Mouse (Mus musculus) 3T3-L1 (cell line): ENCODE measurements around the gene Egf.
"Not testable (repeated sequence)": the region's sequence is repeated elsewhere in the genome, so short reads cannot be mapped to it uniquely, and the experiment has no call there.

Source experiments
- DNase-seq: peaks from one replicate; pipeline ENCODE4 v3.0.0-alpha.2; 2015; ENCODE audit warnings: low read depth, low spot score

Gene Egf

DNA sequence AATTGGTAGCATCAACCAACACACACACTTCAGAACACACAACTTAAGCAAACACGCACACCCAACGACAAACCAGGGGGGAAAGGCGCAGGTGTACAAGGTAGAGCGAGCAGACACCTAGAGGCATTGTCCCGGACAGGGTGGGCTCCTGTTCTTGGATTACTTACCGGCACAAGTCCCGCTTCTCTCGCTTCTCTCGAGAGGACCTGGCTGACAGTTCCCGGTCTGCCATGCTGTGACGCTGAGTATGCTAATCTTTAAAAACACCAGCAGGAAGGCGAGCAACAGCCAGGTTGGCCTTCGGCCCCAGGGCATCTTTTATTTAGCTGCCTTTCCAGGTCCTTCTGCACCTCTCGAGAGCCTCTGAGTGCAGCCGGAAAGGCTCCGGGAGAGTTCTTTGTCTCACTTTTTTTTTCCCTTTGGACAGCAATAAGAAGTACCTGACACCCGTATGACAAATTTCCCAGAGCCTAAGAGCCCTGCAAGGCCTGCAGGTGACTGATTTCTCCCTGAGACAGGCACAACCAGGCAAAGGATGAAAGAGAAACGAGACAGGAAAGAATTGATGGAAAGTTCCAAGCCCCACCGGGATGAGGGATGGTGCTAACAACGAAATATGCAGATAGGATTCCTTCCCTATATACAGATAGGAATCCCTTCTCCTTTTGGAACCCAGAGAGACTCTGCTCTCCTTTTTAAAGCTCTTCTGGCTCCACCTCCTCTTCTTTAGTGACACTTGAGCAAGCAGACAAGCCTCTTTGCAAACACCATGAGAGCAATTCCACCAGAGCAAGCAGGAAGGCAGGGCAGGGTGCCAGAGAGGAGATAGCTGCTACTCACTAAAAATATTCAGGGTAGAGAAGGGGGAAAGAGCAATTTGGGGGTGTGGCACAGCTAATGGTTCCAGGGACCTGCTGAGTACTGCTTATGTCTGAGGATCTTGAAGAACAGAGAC lies at the start of gene Egf:
Gene Egf (minus strand): TSS at position 667 of the 955 bp plus-strand sequence.
- DNase-seq = no peak

DNA sequence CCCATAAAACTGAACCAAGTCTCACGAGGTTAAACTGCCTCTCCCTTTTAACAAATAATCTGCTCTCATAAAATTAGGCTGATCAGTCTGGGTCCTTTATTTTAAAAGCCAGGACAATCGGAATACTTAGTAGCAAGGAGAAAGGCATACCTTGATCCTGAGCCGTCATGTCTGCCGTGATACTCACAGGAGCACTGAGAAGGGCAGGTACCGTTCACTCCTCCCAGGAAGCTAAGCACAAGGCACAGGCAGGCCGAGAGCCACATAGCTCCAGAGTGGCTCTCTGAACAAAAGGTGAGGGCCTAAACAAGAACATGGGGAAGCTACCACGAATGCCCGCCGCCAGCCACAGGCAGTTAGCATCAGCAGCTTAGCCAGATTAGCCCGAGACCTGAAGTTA lies 48.6 kb upstream of the Egf start, which contains the start of gene Lrit3:
Gene Lrit3 (minus strand): TSS at position 266 of the 400 bp plus-strand sequence.
- DNase-seq = no peak

DNA sequence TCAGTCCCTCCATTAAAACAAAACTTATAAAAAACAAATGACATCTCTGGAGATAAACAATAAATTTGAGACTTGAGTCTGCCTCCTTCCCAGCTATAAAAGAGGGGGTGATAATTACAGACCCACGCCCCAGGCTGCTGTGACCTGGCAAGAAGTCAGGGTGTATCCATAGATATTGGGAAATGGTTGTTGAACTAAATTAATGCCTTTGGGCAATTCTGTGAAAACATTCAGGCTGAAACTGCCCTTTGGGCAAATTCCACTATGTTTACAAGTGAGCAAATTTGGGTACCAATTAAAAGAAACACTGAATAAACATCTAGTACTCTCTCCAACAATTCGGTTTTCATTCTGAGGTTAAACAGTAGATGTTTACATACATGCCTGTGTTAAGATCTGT lies 43.9 kb upstream of the Egf start:
- no peak for DNase-seq

DNA sequence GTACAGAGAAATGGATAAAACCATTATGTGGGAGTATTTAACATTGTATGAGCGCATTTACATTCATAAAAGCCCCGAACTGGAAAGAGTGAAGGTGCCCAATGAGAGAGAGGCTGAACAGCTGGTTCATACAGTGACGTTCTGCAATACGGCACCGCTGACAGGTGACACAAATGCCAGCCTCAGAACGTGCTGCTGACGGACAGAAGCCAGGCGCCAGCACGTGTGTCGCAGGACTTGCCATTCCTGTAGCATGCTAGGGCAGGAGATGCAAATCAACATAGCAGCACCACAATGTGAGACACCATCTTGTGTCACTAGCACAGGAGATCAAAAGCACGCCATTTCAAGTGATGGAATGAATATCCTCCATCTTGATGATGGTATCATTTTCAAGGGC lies 43.4 kb upstream of the Egf start:
- no peak for DNase-seq

DNA sequence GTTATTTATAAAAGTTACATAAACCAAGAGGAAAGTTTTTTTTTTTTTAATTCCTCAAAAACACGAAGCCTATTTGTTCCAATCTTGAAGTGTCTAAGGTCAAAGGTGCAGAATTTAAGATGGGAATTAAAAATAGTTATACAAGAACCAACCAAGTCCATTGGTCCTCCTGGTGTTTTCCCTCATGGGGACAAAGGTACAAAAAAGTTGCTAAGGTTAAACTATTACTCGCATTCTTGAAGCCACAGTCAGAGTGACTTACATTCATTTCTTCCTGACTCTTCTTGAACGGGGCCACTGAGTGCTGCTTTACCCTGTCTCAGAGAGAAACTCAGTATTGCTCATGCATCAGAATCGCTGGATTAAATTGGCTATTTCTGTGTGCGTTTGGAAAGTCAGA lies 42.2 kb upstream of the Egf start:
- DNase-seq = no peak

DNA sequence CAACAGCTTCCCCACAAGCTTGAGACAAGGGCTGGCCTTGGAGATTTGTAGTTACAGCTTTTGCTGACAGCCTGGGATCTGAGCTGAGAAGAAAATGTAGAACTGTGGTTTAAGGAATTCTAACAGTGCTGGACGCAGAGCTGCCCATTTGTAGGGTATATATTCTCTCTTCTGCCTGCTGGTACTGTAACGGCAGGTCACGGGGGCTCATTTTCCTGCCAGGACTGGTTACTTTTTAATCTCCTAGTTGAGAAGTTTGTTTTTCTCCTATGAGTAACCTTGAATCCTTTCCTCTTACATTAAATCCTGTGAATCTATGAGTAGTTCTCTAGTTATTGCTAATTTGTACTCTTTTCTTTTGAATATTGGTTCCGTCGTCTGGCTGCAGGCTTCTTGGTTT lies 38.7 kb upstream of the Egf start:
- no peak for DNase-seq

DNA sequence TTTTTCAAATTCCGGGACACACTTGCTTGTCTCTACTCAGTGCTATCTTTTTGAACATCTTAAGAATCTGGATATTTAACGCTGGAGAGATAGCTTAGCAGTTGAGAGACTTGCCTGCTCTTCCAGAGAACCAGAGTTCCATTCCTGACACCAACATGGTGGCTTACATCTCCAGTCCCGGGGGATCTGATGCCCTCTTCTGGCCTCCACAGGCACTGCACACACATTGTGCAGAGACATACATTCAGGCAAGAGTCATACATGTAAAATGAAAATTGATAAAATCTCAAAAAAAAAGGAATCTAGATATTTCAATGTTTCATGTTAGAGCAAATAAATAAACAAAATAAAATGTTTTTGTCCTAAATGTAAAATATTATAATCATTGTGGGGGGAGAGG lies 27.6 kb upstream of the Egf start:
- no peak for DNase-seq

DNA sequence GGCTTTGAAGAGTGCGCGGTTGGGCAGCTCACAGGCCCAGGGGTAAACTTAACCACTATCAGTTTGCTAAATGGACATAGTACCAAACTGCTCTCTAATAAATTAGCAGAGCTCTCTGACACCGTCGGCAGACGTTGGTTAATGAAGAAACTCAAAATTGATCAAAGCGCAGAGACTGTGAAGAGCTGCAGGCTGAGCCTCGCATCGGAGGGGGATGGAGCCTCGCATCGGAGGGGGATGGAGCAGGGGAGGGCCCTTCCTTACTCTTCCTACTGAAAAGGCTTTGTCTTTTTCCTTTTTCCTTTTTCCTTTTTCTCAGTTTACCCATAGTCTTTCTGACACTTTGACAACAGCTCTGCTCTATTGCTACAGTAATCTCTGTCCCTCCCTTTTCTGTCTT lies 26.3 kb upstream of the Egf start:
- DNase-seq = no peak

DNA sequence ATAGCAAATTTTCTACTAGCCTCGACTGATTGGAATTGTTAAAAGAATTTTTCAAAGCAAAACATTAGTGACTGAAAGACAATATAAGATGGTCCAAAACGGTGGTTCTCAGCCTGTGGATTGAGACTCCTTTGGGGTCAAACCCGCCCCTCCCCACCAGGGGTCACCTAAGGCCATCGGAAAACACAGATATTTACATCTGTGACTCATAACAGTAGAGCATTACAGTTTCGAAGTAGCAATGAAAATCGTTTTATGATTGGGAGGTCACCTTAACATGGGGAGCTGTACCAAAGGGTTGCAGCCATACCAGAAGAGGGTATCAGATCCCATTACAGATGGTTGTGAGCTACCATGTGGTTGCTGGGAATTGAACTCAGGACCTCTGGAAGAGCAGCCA lies 16.1 kb upstream of the Egf start:
- no peak for DNase-seq

DNA sequence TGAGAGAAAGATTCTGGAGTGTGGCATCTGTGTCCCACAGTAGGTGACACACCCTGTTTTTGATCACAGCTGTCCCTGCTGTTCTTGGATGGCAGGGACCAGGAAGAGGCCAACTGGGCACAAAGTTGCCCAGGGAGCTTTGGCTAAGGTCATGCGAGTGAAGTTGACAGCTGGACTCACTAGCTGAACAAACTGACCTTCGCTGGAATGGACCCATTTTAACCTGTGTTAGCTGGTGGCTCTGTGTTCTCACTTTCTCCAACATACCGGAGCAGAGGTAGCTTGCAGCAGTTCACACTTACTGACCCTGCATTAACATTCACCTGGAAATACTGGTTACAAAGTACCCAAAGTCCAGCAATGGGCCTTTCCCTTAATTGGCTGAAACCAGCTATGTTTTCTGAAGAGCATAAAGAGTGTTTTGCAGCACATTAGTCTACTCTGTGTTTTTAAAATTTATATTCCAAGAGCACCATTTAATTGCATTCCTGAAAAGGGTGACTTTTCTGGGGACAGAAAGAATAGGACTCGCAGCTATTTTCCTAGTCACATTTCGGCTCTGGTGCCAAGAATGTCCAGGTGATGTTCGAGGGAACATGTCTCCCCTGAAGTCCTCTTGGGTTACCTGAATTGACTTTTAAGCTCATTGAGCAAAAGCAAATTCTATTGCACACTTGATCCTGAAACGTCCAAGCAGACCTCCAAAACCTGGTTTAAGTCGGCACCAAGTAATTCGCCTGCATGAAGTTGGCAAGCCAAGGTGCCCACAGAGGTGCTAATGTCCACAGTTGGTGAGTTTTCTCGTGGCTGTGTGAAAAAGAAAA lies 12.1 kb upstream of the Egf start:
- DNase-seq = no peak

DNA sequence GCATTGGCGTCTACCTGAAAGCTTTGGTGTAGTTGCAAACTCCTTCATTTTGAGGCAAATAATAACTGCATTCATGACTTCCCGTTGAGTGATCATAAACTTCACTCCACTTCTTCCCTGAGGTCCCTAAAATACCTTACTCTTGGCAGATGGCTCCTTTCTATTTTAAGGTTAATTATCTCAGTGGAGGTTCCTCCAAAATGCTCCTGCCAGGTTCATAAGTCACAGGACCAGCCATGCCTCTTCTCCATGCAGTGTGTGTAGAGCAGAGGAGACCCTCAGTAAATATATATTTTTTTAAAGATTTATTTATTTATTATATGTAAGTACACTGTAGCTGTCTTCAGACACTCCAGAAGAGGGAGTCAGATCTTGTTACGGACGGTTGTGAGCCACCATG lies 11.0 kb upstream of the Egf start:
- no peak for DNase-seq

DNA sequence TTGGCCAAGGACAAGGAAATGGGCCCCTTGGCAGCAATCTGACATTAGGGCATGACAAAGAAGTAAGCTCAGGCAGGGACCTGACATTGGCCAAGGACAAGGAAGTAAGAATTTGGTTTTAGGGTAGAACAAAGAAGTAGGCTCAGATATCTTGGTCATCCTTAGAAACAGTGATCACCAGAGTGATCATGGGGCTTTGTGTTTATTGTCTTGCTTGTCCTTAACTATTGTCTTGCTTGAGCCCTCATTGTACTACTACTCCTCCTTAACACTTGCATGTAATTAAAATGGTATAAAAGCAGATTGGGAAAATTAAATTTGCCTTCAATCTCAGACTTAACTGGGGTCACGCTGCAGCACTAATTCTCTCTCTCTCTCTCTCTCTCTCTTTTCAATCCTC lies 2.5 kb upstream of the Egf start:
- DNase-seq = not testable (repeated sequence)

DNA sequence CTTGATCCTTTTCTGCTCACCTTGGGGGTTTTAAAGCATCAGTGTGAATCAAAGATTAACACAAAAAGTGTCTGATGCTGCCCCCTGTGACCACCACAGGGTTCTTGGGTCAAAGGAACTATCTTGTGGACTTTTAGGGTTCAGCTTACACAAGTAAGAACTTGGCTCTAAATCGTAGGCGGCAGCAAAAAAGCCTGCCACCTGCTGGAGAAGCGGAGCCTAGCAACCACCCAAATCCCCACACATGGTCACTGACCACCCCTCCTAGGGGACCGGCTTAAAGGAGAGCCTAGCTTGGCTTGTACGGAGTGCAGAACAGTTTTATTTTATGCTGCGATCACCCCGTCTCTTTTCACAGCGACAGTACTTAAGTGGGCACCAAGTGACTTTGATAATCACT lies 10.3 kb downstream of the Egf start:
- peak; percentile 27 for DNase-seq

DNA sequence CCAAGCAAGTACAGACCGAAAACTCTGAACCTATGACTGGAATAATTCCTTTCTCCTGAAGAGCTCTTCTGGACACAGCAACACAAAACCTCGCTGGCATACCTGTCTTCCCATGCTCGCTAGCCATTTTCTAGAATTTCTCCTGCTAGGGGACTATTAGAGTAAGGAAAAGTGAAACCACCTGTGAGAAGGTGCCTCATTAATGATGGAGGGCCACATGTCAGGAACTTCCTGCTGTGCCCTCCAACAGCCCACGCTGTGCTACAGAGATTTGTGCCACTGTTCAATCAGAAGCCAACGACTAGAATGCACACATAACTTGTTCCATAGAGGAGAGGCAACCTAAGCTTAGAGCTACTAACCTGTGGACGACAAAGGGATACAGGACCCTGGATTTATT lies 12.3 kb downstream of the Egf start:
- no peak for DNase-seq

DNA sequence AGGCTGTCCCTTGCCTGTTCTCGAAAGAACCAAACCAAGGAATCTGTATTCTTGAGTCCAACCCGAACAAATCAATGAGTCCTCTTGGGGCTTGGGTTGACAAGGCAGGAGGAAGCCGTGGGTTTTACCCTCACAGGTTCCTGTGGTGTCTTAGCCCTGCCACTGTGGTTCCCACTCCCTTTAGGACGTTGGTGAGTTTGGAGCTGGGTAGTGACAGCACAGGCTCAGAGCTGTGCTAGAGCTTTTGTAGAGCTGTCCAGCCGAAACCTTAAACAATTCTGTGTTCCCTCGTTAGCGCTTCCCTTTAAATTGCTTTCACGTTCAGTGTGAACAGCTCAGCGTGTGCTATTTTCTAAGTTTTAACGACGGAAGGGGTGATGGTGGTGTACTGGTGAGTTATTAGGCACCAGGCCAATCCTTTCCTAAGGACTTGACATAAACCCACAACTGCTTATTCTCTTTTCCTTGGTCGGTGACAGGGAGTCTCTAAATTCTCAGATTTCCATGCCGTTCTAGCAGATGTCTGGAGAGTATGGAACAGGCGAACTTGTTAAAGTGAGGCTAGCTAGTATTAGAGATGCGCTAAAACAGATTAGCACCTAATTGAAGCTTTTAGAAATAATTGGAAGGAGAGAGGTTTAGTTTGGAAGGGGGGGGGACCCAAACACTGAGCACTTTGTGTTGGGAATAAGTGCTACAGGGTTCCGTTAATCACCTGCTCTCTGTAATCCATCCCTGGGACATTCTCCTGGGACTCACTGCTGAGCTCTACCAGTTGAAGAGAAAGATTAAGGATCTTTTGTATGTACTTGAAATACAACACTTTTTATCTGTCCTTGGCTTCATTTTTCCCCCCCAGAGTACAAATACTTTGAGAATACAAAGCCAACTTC lies 16.6 kb downstream of the Egf start:
- DNase-seq = no peak

DNA sequence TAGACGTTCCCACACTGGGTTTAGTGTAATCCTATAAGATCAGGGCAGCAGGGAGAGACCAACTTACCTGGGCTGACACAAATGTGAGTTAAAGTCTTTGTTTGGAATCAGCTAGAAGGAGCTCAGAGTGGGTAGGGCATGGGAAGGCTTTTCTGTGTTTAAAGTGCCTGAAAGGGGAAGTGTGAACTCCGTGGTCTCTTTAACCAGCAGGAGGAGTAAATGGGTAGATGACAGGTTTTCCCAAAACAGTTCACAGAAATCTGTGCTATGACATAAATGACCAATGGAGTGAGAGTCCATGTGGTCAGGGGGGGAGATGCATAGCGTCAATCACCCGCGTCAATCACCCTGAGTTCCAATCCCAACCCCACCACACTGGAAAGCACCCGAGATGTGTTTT lies 23.5 kb downstream of the Egf start:
- no peak for DNase-seq

DNA sequence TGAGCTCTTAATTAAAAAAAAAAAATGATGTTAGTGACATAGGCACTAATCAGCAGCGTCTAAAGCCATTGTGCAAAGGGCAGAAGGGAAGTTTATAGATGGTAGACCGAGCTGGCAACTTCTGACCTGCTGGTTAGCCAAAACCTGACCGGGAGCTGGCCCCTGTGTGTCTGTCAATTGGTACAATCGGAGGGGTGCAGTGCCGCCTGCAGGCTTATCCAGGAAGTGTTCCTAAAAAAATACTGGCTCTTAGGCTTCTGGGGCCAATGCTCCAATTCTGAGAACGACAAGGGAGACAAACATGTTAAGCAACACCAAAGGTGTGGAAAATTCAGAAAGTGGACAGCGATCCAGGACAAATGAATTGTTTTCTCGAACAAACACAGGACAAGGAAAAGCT lies 24.7 kb downstream of the Egf start:
- DNase-seq = peak; percentile 43

DNA sequence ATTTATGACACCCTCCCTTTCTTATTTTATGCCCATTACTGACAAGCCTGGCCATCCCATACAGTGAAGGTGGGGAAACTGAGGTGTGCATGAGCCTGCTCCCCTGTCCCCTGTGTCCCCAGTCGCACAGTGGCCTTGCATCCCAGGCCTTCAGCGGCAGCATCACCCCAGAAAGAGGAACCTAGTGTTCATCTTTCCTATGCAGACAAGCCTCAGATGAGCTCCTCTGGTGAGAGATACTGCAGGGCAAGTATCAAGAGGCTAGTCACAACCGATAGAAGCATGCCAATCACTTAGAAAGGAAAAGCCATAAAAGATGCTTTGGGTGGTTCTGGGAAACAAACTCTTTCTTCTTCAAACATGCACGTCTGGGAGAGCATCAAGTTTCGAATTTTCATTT lies 25.2 kb downstream of the Egf start:
- DNase-seq = no peak

DNA sequence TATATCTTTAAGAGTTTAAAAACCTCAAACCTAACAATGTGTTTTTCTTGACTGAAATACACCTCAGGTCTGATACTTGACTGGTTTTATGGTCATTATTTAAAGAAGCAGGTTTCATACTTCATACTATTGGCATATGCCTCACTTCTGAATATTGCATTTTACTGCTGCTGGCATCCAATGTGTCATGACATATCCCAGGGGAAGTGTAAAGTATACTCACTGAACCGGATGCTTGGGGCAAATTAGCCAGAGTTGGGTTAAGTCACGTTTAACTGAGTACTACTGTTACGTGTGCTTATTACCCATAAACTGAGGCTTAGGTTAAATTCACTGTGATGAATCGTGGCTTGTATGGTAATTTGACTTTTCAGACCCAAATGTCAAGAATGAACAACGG lies 29.5 kb downstream of the Egf start:
- DNase-seq = no peak

DNA sequence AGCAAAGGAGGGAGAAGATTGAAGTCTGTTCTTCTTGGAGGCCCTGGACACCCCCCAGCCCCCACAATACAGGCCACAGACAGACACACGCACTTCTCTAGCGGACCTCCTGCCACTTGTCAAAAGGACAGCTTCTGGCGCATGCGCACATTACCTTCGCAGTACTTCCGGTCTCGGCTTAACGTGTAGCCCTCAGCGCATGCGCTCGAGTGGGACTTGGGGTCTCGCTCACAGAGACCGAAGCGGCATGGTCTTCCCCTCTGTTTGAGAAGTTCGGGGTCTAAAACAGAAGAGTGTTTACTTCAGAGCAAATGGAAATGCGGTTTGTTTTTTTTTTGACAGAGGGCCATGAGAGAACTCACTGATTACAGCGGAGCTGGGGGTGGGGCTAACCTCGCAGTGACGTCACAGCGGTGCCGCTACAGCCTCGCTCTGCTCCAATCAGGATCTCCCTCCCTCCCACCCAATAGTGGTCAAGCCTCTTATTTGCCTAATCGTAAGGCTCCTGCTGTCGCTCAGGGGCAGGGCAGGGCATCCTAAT lies 30.1 kb downstream of the Egf start:
- DNase-seq = peak; percentile 98

DNA sequence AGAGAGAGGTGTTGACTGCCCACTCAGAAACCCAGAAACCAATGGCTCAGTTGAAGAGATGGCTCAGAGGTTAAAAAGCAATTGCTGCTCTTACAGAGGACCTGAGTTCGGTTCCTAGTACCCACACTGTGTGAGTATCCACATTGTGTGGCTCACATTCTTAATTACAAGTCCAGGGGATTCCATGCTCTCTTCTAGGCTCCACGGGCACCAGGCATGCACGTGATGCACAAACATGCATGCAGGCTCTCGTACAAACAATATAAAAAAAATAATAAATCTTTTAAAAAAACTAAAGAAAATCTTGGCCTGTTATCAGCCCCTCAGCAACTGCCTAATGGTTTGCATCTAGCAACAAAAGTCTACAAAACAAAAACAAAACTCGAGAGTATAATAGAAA lies 30.6 kb downstream of the Egf start:
- DNase-seq = peak; percentile 10
